Mouse (Mus musculus) lung, adult 2 months (tissue): ENCODE data around the gene Cldn24.

Source experiments
- CTCF ChIP-seq: fragments of 200-500 bp; IDR thresholded peaks from 2 replicates; pipeline ENCODE4 v1.5.1; 2011; ENCODE audit warnings: mild to moderate bottlenecking, low read length, control low read depth; ENCODE audit not compliant: insufficient read depth
- POLR2A ChIP-seq: fragments of 200-500 bp; IDR thresholded peaks from 2 replicates; pipeline ENCODE4 v1.6.1; 2011; ENCODE audit warnings: low read depth, mild to moderate bottlenecking, control low read depth, low read length, borderline replicate concordance; ENCODE audit errors: extremely low read depth

- TF ChIP-seq CTCF (no peak), POLR2A (no peak)
Measured at GRCm38 (mm10) chr8:47802349-47802748, 19.6 kb upstream of the Cldn24 start.
